Mouse (Mus musculus) embryo, embryonic 10.5 days (tissue): ENCODE measurements around the gene Mrgpra4.

Experiments
- DNase-seq: peaks from one replicate; pipeline ENCODE4 v3.0.0-alpha.2; 2015; ENCODE audit warnings: low spot score

Mrgpra4 gene

DNA sequence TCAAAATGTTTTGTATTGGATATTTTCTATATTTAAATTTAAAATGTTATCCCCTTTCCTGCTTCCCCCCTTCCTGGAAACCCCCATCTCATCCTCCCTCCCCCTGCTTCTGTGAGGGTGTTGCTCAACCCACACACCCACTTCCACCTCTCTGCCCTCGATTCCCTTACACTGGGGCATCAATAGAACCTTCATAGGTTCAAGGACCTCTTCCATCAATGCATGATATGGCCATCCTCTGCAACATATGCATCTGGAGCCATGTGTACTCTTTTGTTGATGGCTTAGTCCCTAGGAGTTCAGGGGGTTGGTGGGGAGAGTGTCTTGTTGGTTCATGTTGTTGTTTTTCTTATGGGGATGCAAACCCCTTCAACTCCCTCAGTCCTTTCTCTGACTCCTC lies at the start of gene Mrgpra4:
Mrgpra4 (minus strand) TSS at position 101 of the 400 bp plus-strand sequence.
- DNase-seq = no peak

DNA sequence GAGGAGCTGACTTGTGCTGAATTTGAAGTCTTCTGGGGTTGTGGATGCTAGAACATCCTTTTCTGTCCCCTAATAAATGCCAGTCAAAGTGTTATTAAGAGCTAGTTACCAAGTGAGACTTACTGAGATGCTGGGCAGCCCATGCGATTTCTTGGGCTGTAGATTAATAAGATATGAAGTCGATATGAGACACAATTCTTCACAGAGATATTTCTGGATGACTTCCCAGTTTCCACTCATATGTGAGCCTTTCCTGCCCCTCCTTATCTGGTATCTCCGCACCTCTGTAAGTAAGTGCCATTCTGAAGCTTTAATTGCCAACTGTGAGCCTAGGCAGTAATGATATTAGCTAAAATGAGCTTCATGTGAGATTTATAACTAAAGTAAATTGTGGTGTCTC lies 45.6 kb upstream of the Mrgpra4 start, which contains the start of gene Mrgprx1:
Mrgprx1 (minus strand) TSS at position 101 of the 400 bp plus-strand sequence.
- no peak for DNase-seq

DNA sequence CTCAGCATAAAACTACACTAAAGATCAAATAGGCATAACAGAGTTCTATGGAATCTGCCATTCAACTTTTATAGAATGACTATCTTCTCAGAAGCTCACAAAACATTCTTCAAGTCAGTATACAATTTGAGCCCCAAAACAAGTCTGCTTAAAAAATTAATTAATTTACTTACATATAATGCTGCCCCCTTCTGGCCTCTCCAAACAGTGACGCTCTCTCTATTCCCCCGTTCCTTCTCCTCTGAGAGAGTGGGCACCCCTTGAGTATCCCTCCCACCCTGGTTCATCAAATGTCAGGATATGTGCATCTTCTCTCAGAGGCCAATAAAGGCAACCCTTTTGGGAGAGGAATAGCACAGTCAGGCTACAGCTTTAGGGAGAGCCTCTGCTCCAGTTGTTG lies 36.0 kb upstream of the Mrgpra4 start:
- DNase-seq = peak; percentile 4

GRCm38 (mm10) chr7:47995689-47996088 lies 13.8 kb upstream of the Mrgpra4 start:
- DNase-seq = no peak

GRCm38 (mm10) chr7:47986752-47987151 lies 4.9 kb upstream of the Mrgpra4 start:
- peak; percentile 10 for DNase-seq
